Mouse (Mus musculus) lung, adult 2 months (tissue): ENCODE data around the gene Gpr132.

Experiments used
- CTCF ChIP-seq: fragments of 200-500 bp; IDR thresholded peaks from 2 replicates; pipeline ENCODE4 v1.5.1; 2011; ENCODE audit warnings: mild to moderate bottlenecking, low read length, control low read depth; ENCODE audit not compliant: insufficient read depth
- POLR2A ChIP-seq: fragments of 200-500 bp; IDR thresholded peaks from 2 replicates; pipeline ENCODE4 v1.6.1; 2011; ENCODE audit warnings: low read depth, mild to moderate bottlenecking, control low read depth, low read length, borderline replicate concordance; ENCODE audit errors: extremely low read depth

DNA sequence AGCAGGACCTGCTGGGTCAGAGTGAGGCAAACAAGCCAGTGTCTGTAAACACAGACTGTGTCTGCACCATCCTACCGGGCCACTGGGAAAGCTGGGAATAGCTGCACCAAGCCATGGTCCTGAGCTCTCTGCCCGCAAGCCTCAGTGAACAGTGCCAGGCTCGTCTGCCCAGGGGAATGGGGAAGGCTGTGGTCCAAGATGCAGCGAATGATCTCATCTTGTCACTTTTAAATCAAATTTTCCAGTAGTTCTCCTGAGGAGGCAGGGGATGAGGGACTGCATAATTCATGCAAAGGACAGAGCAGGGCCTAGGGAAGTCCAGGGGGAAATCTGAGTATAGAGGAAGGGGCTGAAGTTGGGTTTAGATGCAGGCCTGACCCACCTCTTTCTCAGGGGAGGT, 60.2 kb downstream of the Gpr132 start:
- TF ChIP-seq CTCF = no peak
- TF ChIP-seq POLR2A = no peak
